Mouse (Mus musculus): Measurements from ENCODE around the gene Fig4. TPM values are rescaled to one million over a fixed set of nuclear protein-coding genes. Genes with fewer than 3 reads are reported as not detected.

Fig4 gene
- polyA plus RNA-seq, 1 experiment from 2014 or later = 28.7 TPM

DNA sequence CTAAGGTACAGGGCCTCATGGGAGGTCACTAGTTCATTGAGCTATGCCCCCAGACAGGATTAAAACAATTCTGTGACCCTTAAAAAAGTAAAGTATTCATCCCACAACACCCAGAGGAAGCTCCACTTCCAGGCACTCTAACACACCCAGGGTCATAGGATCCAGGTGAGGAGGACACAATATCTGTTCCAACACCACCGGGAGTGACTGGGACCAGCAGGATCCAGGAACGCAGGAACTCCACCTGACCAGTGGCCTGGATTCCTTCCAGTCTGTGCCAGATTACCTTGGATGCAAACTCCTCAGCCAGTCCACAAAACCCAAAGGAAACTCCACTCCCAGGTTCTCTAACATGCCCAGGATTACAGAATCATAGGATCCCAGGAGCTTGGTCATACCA lies 145.8 kb downstream of the Fig4 start:
- Histone ChIP-seq H3K4me3 (replicated peaks) (no peak overlapping the region), H3K27ac (replicated peaks) (no peak overlapping the region), H3K4me1 (no peaks in the 10 kb centered on the region), H3K36me3 (no peaks in the 10 kb centered on the region), H3K9ac (replicated peaks) (no peak overlapping the region), H3K4me2 (no peak overlapping the region), H3K27me3 (replicated peaks) (no peaks in the 10 kb centered on the region), H3K9me3 (replicated peaks) (no peaks in the 10 kb centered on the region)
- no peak for ATAC-seq (ENCODE audit: low FRiP score)
- WGBS = 87% methylated on average over 2 of the region's 2 CpGs

DNA sequence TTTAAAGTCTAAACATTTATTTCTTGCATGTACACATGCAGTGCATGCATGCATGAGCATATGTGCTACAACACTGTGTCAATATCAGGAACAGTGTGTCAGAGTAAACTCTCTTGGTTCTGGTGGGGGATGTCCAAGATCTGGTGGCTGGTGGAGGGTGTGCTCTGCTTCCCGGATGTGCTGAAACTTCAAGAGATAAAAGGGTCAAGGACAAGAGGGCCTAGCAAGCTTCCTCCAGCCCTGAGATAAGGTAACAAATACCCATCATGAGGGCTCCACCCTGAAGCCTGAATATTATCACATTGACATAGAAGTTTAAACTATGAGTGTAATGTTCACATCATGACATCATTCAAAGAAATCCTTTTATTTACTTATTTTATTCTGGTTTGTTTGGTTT lies 146.4 kb downstream of the Fig4 start:
- Histone ChIP-seq H3K4me3 (replicated peaks) (no peak overlapping the region), H3K9ac (replicated peaks) (no peak overlapping the region)

DNA sequence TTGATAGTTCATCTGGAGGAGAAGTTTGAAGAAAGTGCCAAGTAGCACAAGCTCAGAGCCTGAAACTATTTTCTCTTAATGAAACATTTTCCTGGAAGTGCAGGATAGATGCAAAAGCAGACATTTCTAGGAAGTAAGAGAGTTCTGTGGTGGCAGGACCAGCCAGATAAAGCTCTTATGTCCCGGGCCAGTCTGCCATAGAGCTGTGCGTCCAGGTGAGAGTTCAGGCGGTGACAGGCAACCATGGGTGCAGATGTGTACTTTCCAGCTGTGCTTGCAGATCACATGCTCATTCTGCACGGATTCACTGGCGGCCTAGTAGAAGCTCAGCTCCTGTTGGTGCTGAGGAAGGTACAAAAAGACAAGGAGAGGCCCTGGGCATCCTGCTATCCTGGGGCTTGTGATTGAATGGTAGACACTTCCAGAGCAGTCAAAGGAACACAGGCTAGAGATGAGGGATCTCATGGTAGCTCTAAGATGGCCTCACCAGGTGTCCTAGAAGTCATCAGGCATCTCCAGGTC lies 149.8 kb downstream of the Fig4 start:
- Histone ChIP-seq H3K27ac (replicated peaks) (no peak overlapping the region), H3K4me2 (no peak overlapping the region), H3K4me3 (replicated peaks) (no peak overlapping the region), H3K4me1 (peaks cover 9% of the 10 kb centered on the region; the same call in 1 of the 2 replicates), H3K36me3 (no peaks in the 10 kb centered on the region), H3K27me3 (replicated peaks) (no peaks in the 10 kb centered on the region), H3K9me3 (replicated peaks) (no peaks in the 10 kb centered on the region), H3K9ac (replicated peaks) (no peak overlapping the region)
- ATAC-seq (ENCODE audit: low FRiP score) = no peak
- 89% methylated on average over 5 of the region's 5 CpGs for WGBS

More for the DNA sequence above, 146.4 kb downstream of the Fig4 start:
- WGBS = 97% methylated on average over 1 of the region's 1 CpGs
- no peak overlapping the region for H3K27ac ChIP-seq (replicated peaks)
- H3K36me3 ChIP-seq = no peaks in the 10 kb centered on the region
- no peaks in the 10 kb centered on the region for H3K27me3 ChIP-seq (replicated peaks)
- no peaks in the 10 kb centered on the region for H3K9me3 ChIP-seq (replicated peaks)
- no peak for ATAC-seq (ENCODE audit: low FRiP score)
- no peak overlapping the region for H3K4me2 ChIP-seq
- H3K4me1 ChIP-seq = peaks cover under 1% of the 10 kb centered on the region; the same call in 1 of the 2 replicates

DNA sequence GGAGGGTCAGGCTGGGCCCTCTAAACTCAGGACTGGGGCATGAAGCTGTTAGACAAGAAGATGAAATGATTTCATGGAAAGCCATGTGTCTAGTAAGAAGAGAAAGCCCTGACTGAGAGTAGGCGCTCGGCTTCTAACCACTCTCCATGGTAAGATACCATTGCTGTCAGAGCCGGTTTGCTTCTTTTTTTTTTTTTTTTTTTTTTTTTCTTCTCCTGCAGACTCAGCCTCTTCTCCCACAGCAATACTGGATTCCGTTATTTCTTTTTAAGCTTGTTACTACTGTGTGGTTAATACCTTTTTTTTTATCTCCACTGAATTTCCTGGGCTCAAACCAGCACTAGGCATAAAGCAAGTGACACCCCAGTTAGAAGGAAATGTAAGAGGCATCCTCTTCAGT lies 151.2 kb downstream of the Fig4 start:
- Histone ChIP-seq H3K9ac (replicated peaks) (no peak overlapping the region), H3K4me3 (replicated peaks) (no peak overlapping the region), H3K27ac (replicated peaks) (no peak overlapping the region), H3K9me3 (replicated peaks) (no peaks in the 10 kb centered on the region), H3K4me1 (peaks cover 9% of the 10 kb centered on the region; the same call in 1 of the 2 replicates), H3K36me3 (no peaks in the 10 kb centered on the region), H3K4me2 (peak overlapping the region; percentile 29; the same call in 1 of the 2 replicates), H3K27me3 (replicated peaks) (no peaks in the 10 kb centered on the region)
- WGBS = 74% methylated on average over 4 of the region's 4 CpGs
- ATAC-seq (ENCODE audit: low FRiP score) = no peak

DNA sequence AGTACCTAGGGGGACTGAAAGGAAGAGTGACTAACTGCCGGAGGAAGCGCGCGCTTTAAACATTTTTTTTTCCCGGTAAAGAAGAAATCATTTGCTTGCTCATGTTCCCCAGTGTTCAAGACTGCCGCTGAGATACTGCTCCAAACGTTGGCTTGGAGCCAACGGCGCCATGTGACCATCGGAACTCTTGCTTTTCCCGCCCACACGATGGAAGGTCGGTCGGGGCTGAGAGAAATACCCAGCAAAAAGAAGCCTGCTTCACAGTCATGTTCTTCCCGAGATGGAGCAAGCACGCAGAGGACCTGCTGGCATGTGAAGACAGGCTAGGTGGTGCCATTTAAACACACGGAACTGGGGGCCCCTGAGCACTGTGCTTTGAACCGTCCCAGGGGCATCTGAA lies 151.6 kb downstream of the Fig4 start:
- peak overlapping the region; percentile 29 for H3K4me2 ChIP-seq
- no peak for ATAC-seq (ENCODE audit: low FRiP score)
- no peak overlapping the region for H3K4me3 ChIP-seq (replicated peaks)
- H3K9ac ChIP-seq (replicated peaks) = no peak overlapping the region
- no peak overlapping the region for H3K27ac ChIP-seq (replicated peaks)
- WGBS = 64% methylated on average over 18 of the region's 18 CpGs
- peaks cover 9% of the 10 kb centered on the region; the same call in 1 of the 2 replicates for H3K4me1 ChIP-seq
- no peaks in the 10 kb centered on the region for H3K9me3 ChIP-seq (replicated peaks)
- H3K36me3 ChIP-seq = no peaks in the 10 kb centered on the region
- no peaks in the 10 kb centered on the region for H3K27me3 ChIP-seq (replicated peaks)

DNA sequence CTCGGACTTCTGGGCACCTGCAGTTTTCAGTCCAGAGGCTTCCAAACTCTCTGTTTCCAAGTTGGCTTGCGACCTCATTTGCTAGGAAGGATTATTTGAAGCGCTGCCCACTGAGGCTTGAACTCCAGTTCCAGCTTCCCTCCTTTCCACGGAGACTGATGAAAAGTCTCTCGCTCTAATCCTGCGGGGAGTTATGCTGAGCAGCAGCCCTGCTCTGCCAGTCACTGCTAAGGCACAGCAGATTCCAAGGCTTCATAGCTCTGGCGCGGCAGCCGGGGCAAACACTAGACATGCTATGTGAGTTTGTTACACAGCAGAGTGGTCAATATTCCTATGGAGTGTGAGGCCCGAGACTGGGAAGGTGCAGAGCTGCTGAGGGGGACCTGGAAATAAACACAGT lies 152.0 kb downstream of the Fig4 start:
- peaks cover 9% of the 10 kb centered on the region; the same call in 1 of the 2 replicates for H3K4me1 ChIP-seq
- peak overlapping the region; percentile 29; the same call in 1 of the 2 replicates for H3K4me2 ChIP-seq
- no peak overlapping the region for H3K27ac ChIP-seq (replicated peaks)
- ATAC-seq (ENCODE audit: low FRiP score) = no peak
- no peaks in the 10 kb centered on the region for H3K27me3 ChIP-seq (replicated peaks)
- H3K9ac ChIP-seq (replicated peaks) = no peak overlapping the region
- H3K36me3 ChIP-seq = no peaks in the 10 kb centered on the region
- WGBS = 66% methylated on average over 10 of the region's 10 CpGs
- H3K9me3 ChIP-seq (replicated peaks) = no peaks in the 10 kb centered on the region
- H3K4me3 ChIP-seq (replicated peaks) = no peak overlapping the region

DNA sequence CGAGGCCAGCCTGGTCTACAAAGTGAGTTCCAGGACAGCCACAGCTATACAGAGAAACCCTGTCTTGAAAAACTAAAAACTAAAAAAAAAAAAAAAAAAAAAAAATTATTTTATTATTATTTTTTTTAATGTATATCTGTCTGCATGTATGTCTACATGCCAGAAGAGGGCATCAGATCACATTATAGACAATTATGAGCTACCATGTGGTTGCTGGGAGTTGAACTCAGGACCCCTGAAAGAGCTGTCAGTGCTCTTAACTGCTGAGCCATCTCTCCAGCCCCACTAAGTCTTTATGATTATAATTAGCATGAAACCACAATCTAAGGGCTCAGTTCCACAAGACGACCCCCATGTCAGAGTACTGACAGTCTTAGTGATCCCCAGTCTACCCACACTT lies 152.6 kb downstream of the Fig4 start:
- Histone ChIP-seq H3K36me3 (no peaks in the 10 kb centered on the region), H3K4me1 (peaks cover 9% of the 10 kb centered on the region; the same call in 1 of the 2 replicates), H3K4me3 (replicated peaks) (no peak overlapping the region), H3K4me2 (no peak overlapping the region), H3K27ac (replicated peaks) (no peak overlapping the region), H3K27me3 (replicated peaks) (no peaks in the 10 kb centered on the region), H3K9me3 (replicated peaks) (no peaks in the 10 kb centered on the region), H3K9ac (replicated peaks) (no peak overlapping the region)
- no peak for ATAC-seq (ENCODE audit: low FRiP score)
- WGBS = 73% methylated on average over 2 of the region's 2 CpGs

DNA sequence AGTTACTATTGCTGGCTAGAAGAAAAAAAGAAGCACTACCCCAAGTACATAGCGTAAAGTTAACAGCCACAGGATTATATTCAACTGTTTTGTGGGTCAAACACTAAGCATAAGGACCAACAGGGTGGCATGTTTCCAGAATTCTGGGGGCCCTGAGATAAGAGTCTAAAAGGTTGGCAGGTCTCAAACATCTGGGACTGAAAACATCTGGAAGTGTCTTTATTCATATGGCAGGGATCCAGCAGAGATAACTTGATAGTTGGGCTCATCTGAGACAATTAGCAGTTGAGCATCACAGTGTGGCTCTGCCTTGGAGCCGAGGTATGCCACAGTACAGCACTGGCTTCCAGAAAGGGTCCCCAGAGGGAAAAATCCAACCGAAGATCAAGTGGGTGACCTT lies 153.8 kb downstream of the Fig4 start:
- Histone ChIP-seq H3K36me3 (no peaks in the 10 kb centered on the region), H3K9ac (replicated peaks) (no peak overlapping the region), H3K27ac (replicated peaks) (no peak overlapping the region), H3K4me2 (no peak overlapping the region), H3K4me3 (replicated peaks) (no peak overlapping the region), H3K9me3 (replicated peaks) (no peaks in the 10 kb centered on the region), H3K4me1 (peaks cover 14% of the 10 kb centered on the region; the same call in 1 of the 2 replicates), H3K27me3 (replicated peaks) (no peaks in the 10 kb centered on the region)
- ATAC-seq (ENCODE audit: low FRiP score) = no peak
- 76% methylated on average over 3 of the region's 3 CpGs for WGBS

DNA sequence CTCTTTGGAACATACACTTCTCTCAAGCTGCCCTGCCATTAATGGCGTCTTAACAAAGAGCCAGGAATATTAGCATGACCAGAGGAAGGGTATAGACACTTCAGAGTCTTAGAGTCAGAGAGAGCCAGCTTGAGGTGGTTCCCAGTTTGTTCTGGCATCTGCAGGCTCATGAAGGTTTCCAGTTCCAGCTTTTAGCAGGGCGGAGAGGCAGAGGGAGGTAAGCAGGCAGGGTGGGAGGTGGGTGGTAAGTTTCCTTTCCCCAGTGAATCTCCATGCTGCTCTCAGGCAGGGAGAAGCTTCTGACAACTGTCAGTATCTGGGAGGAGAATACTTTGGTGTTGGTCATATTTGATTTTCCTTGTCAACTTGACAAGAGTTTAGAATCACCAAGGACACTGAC lies 156.9 kb downstream of the Fig4 start:
- Histone ChIP-seq H3K27me3 (replicated peaks) (no peaks in the 10 kb centered on the region), H3K9ac (replicated peaks) (no peak overlapping the region), H3K4me1 (peaks cover 10% of the 10 kb centered on the region; the same call in 1 of the 2 replicates), H3K36me3 (no peaks in the 10 kb centered on the region), H3K9me3 (replicated peaks) (no peaks in the 10 kb centered on the region), H3K4me2 (no peak overlapping the region), H3K27ac (replicated peaks) (no peak overlapping the region), H3K4me3 (replicated peaks) (no peak overlapping the region)
- ATAC-seq (ENCODE audit: low FRiP score) = no peak
- 64% methylated on average over 2 of the region's 2 CpGs for WGBS

Other genes with a start within 250 kb of the Fig4 start
- gene Gpr6, start 231.0 kb downstream of the Fig4 start, polyA plus RNA-seq (2015; fragmentation: Nextera tagmentation; extraction: Ambion mirVana) = 0.63 and 0.84 TPM in 2 replicates
- 0.10 and 0.19 TPM in 2 replicates for gene Ak9, start 720 bp upstream of the Fig4 start, polyA plus RNA-seq (2015; fragmentation: Nextera tagmentation; extraction: Ambion mirVana)
- 17.7 and 17.9 TPM in 2 replicates for gene Zbtb24, start 147.1 kb upstream of the Fig4 start, polyA plus RNA-seq (2015; fragmentation: Nextera tagmentation; extraction: Ambion mirVana)
- 22.7 and 29.6 TPM in 2 replicates for gene Mical1, start 173.1 kb upstream of the Fig4 start, polyA plus RNA-seq (2015; fragmentation: Nextera tagmentation; extraction: Ambion mirVana)
- gene Smpd2, start 187.1 kb upstream of the Fig4 start, polyA plus RNA-seq (2015; fragmentation: Nextera tagmentation; extraction: Ambion mirVana) = 37.6 and 42.4 TPM in 2 replicates
- gene Ppil6, start 187.2 kb upstream of the Fig4 start, polyA plus RNA-seq (2015; fragmentation: Nextera tagmentation; extraction: Ambion mirVana) = 4.2 and 4.6 TPM in 2 replicates
- gene Cd164, start 216.2 kb upstream of the Fig4 start, polyA plus RNA-seq (2015; fragmentation: Nextera tagmentation; extraction: Ambion mirVana) = 49.9 and 78.2 TPM in 2 replicates

Data from neural tube, embryonic 15.5 days (tissue).